Mouse (Mus musculus): ENCODE measurements around the gene Serpinc1.

- no peak for TF ChIP-seq POLR2A (IDR thresholded peaks at IDR 0.05; ENCODE audit: control insufficient read depth, extremely low read depth, insufficient read depth, low read length, poor library complexity)
- no peak for TF ChIP-seq CTCF (IDR thresholded peaks at IDR 0.05; ENCODE audit: borderline replicate concordance, control insufficient read depth, extremely low read depth, insufficient read depth, low read length, poor library complexity)
Observed at GRCm38 (mm10) chr1:160980021-160980420, 1.6 kb downstream of the Serpinc1 start.

Measured in thymus, adult 2 months (tissue).